Mouse (Mus musculus): ENCODE data around the gene Tuft1. TPM values are rescaled to one million over a fixed set of nuclear protein-coding genes. Genes with fewer than 3 reads are reported as not detected.
"Not testable (repeated sequence)": the region's sequence is repeated elsewhere in the genome, so short reads cannot be mapped to it uniquely, and the experiment has no call there.

The Tuft1 gene
- polyA plus RNA-seq, 1 experiment, result 1.3 TPM

DNA sequence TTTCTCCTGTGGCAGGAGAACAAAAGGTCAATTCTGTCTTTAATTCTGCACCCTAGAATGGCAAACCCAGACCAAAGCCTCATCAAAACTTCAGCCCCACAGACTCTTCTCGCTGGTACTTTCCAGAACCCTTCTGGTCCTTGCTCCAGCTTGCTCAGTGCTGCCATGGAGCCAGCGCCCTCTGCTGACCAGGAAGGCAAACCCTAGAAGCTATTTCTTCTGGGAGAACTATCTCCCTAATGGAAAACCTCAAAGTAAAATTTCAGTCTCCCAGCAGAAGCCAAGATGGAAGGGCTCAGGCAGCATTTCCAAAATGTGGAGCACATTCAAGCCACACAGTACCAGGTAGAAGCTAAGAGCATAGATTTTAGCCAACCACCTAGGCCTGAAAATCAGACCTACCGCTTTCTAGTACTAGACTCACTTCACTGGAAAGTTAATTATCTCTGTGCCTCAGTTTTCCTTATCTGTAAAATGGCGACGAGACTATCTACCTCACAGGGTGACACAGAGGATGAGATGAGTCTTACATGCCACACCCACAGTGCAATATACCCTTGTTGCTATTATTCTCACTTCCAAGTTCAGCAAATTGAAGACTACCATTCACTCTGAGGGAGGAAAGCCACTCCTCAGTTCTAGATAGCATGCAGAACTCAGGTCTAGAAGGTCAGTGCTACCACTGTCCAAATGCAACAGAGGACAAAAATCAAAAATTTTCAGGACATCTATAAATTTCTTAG is 6.6 kb upstream of the Tuft1 start:
- not testable (repeated sequence) for DNase-seq (ENCODE audit: extremely low spot score in 1 of 2, low spot score in 1 of 2)

DNA sequence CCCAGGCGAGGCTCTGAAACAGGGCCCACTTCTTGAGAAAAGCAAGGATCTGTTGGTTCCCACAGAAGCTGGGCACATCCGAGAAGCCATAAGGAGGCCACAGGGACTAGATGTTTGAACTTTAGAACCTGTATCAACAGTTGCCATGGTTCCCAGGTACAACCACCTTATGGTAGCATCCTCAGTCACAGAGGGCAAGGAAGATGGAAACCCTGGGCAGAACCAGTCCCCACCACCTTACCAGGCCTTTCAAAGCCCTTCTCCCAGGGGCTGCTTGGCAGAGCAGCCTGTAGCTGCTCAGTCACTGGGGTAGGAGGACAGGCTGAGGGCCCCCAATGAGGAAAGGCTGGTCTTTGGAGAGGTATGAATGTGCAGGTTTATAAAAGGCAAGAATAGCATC is 2.2 kb upstream of the Tuft1 start:
- DNase-seq (ENCODE audit: extremely low spot score in 1 of 2, low spot score in 1 of 2), result not testable (repeated sequence)

- DNase-seq (ENCODE audit: extremely low spot score in 1 of 2, low spot score in 1 of 2), result not testable (repeated sequence)
These were observed 573 bp upstream of the Tuft1 start for GRCm38 (mm10) chr3:94659142-94659748.

DNA sequence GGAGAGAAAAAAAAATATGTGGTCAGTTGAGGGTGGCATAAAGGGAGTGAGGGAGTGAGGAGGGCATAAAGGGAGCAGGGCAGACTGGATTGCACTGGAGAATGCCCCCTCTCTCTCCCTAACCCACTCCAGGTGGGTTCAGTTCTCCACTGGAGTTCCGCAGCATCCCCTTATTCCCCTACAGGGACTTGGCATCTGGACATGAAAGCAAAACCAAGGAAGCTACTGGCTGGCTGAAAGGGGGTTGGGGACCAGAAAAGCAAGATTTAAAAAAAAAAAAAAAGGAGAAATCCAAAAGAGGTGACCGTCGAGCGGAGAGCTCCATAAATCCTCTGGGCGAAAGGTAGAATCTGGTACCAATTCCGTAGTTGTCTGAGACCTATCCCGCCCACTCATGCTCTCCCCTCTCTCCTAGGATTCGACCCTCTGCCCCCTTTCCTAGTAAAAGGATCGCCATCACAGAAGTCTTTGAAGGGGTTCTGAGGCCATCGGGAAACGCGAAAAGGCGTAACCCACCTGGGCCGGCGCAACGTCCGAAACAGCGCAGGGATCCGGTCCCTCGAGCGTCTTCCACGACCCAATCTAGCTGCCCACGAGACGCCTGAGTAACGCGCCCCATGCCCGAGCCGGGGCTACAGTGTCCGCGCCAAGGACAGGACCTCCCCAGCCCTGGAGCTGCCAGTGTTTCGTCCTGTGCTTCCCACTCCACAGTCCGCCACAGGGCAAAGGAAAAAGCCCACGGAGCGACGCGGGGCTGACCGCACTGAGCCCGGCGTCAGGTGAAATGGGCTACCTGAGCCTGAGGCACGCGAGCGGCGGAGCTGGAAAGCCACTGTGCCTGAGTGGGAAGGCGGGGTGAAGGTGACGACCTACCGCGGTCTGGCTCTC is 576 bp downstream of the Tuft1 start:
- DNase-seq (ENCODE audit: extremely low spot score in 1 of 2, low spot score in 1 of 2), result not testable (repeated sequence)

DNA sequence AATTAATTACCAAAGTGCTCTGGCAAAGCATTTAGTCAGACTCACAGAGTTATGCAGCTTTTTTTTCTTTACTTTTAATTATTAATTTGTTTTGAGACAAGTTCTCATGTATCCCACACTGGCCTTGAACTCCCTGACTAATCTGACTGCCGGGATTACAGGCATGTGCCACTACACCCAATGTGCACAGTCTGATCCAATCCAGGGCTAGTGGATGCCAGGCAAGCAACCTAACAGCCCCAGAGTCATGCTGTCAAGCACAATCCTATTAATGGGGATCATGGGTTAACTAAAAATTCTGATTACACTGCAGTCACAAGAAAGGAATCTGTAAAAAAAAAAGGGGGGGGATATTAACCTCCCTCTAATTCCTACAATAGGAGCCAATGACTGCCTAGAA is 4.7 kb downstream of the Tuft1 start:
- not testable (repeated sequence) for DNase-seq (ENCODE audit: extremely low spot score in 1 of 2, low spot score in 1 of 2)

DNA sequence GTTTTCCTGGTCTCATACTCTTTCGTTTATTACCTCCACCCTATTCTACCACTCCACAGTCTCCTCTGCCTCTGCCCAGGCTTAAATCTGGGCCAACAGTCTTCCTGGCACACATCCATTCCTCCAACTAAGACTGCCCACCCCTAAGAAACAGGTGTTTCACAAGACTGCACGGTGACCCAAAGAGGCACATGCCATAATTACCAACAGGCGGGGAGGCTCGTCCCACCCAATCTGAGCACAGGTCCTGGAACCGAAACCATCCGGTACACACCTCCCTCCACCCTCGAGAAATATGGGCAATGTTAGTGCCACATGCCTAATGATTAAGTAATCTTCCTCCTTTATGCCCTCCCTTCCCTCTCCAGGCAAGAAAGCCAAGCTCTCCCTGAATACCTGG is 8.3 kb downstream of the Tuft1 start:
- no peak for DNase-seq (ENCODE audit: extremely low spot score in 1 of 2, low spot score in 1 of 2)

GRCm38 (mm10) chr3:94648755-94649590 is 9.7 kb downstream of the Tuft1 start:
- peak; percentile 17 to 33 for DNase-seq (ENCODE audit: extremely low spot score in 1 of 2, low spot score in 1 of 2)

GRCm38 (mm10) chr3:94642495-94643162 is 16.0 kb downstream of the Tuft1 start, which contains the start of gene Gm10972:
Gene Gm10972, plus strand, starts transcription at chr3:94643112.
- not testable (repeated sequence) for DNase-seq (ENCODE audit: extremely low spot score in 1 of 2, low spot score in 1 of 2)

DNA sequence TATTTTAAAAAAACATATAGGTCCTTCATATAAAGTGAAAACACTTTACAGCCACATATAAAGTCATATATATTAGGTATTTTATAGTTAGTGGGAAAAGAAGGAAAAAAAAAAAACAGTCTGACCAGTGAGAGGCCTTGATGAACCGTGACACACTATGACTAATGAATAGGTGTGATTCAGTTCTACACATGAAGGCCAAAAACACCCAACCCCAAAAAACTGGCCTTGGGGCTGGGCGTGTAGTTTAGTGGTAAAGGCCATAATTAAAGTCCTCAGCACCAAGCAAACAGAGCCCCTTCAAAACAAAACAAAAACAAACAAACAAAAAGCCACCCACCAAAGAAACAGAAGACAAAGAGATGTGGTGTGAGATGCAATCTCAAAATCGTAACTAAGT is 28.8 kb downstream of the Tuft1 start:
- no peak for DNase-seq (ENCODE audit: extremely low spot score in 1 of 2, low spot score in 1 of 2)

DNA sequence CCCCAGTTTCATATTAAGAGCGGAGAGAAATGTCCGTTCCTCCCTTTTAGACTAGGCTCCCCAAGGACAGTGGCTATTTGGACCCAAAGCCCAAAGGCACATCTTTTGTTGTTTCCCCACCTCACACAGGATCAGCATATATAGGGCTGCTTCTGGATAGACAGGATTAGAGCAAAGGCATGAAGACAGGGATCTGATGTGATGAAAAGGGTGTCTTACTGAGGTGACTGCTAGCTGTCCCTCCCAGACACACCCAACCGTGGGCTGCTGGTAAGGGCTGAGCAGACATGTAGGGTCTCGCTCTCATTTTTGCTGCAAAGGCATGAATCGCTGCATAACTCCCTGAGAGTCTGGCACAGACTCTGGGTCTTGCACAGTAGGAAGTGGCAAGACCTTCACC is 30.0 kb downstream of the Tuft1 start:
- no peak for DNase-seq (ENCODE audit: extremely low spot score in 1 of 2, low spot score in 1 of 2)

DNA sequence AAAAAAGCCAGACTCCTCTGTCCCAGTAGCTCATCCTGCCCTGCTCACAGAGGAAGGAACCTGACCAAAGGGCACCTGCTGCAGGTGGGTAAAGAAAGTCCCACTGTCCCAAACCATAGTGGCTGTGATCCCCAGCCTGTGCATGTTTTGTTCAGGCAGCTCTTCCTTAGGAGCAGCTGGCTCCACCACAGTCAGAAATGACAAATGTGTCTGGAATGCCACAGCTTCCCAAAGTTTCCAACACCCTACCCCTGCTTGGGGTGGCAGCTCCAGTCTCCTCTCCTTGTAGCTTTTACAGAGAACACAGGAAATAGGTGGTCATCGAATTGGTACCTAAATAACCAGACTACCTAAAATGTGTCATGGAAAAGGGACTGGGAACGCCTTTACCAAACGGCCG is 34.4 kb downstream of the Tuft1 start:
- no peak for DNase-seq (ENCODE audit: extremely low spot score in 1 of 2, low spot score in 1 of 2)

GRCm38 (mm10) chr3:94622550-94622949 is 36.1 kb downstream of the Tuft1 start:
- no peak for DNase-seq (ENCODE audit: extremely low spot score in 1 of 2, low spot score in 1 of 2)

GRCm38 (mm10) chr3:94621740-94622507 is 36.7 kb downstream of the Tuft1 start:
- no peak for DNase-seq (ENCODE audit: extremely low spot score in 1 of 2, low spot score in 1 of 2)

DNA sequence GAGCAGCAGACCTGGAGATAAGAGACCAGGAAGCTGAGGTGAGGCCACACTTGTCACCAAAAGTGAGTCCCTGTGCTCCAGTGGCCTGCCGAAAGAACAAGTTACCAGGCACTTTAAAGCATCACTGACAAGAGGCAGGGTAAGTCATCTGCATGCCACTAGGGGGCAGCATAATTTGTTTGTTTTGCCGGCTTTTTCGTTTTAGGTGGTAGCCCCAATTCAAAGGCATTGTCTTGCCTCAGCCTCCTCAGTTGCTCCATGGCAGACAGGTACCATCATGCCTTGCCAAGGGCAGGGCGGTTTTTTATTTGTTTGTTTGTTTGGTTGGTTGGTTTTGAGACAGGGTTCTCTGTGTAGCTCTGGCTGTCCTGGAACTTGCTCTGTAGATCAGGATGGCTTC is 42.0 kb downstream of the Tuft1 start:
- peak in 1 of 2 experiments; percentile 64 for DNase-seq (ENCODE audit: extremely low spot score in 1 of 2, low spot score in 1 of 2)

- DNase-seq (ENCODE audit: extremely low spot score in 1 of 2, low spot score in 1 of 2), result no peak
These were observed 45.3 kb downstream of the Tuft1 start for GRCm38 (mm10) chr3:94613258-94613878.

DNA sequence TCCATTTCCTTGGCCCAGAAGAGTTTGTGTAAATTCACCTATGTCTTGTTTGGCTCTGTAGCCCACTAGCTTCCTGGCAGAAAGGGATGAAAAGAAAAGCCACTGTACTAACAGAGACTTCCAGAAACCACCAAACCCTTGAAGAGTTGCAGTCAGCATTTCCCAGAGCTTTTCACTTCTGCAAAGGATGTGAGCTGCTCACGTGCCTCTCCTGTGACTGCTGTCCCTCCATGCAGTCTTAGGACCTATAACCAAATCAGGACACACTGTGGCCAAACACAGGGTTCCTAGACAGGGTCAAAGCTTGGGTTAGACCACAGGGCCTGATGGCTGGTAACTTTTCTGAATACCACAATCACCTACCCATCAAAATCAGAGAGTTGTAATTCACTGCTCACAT is 46.4 kb downstream of the Tuft1 start:
- no peak for DNase-seq (ENCODE audit: extremely low spot score in 1 of 2, low spot score in 1 of 2)

- DNase-seq (ENCODE audit: extremely low spot score in 1 of 2, low spot score in 1 of 2), result no peak
These were observed 46.8 kb downstream of the Tuft1 start for GRCm38 (mm10) chr3:94611834-94612233.

DNA sequence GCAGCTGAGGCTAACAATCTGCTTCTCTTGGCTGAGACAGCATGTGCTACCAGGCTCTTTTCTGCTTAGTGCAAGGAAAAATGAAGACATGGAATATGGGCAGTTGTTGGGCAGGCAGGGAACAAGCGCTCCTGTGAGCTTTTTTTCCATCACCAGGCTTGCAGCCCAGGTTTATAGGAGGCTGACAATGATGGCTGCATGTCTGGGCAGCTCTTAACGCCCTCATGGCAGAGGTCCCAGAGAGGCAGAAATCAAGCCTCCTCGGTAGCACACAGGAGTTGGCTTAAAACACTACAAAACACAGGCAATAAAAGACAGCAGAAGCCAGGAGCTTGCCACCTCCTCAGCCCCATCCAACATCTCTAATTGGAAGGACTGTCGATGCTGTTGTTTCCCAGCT is 47.3 kb downstream of the Tuft1 start:
- peak in 1 of 2 experiments; percentile 15 for DNase-seq (ENCODE audit: extremely low spot score in 1 of 2, low spot score in 1 of 2)

DNA sequence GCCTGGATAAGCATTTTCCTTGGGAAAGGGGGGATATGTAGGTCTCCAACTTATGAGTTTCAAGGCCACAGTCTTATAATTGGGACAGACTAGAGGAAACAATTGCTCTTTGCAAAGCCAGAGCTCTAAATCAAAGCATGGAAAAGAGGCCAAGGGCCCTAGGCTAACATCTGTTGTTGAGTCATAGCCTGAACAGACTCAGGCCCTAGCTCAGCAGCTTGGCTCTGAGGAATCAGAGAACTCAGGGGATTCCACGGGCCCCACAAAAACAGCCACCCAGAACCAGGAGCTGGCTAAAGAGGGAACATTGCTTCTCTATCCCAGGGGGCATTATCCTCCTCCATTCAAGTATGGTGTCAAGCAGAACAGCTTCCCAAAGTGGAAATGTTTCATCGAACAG is 48.1 kb downstream of the Tuft1 start:
- no peak for DNase-seq (ENCODE audit: extremely low spot score in 1 of 2, low spot score in 1 of 2)
